Mouse (Mus musculus) heart, adult 2 months (tissue): ENCODE data around the gene Ndufa12.

Source experiments
- CTCF ChIP-seq: fragments of 200-600 bp; IDR thresholded peaks from 2 replicates; pipeline ENCODE4 v1.8.1; 2022; ENCODE audit warnings: antibody characterized with exemption, mild to moderate bottlenecking, moderate library complexity
- EP300 ChIP-seq: fragments of 200-500 bp; IDR thresholded peaks from 2 replicates; pipeline ENCODE4 v1.6.1; 2011; ENCODE audit warnings: low read depth, low read length, control low read depth; ENCODE audit not compliant: insufficient read depth
- POLR2A ChIP-seq: fragments of 200-500 bp; IDR thresholded peaks from 2 replicates; pipeline ENCODE4 v1.6.1; 2011; ENCODE audit warnings: mild to moderate bottlenecking, low read depth, low read length, control low read depth; ENCODE audit not compliant: insufficient read depth

GRCm38 (mm10) chr10:94198482-94199405, at the start of gene Ndufa12:
- TF ChIP-seq CTCF (peak; percentile 67), POLR2A (peak; percentile 87), EP300 (peak; percentile 77; the same call in 1 of the 2 replicates)
